Mouse (Mus musculus) liver, adult 2 months (tissue): ENCODE data around the gene Cyp2a4. TPM values are rescaled to one million over a fixed set of nuclear protein-coding genes. Genes with fewer than 3 reads are reported as not detected.
A peak's percentile ranks its signal among the peaks of the same experiment; 100 is the strongest.
"Not testable (repeated sequence)": the region's sequence is repeated elsewhere in the genome, so short reads cannot be mapped to it uniquely, and the experiment has no call there.

ENCODE experiments used
- DNase-seq: peaks from one replicate; pipeline ENCODE4 v3.0.0-alpha.2; 2011; ENCODE audit warnings: low read depth, low spot score; ENCODE audit errors: extremely low read depth
- H3K27ac ChIP-seq: fragments of 200-500 bp; replicated peaks from 2 replicates; pipeline ENCODE4 v1.5.1; 2012; ENCODE audit warnings: low read depth, mild to moderate bottlenecking, control low read depth, inconsistent platforms, low read length; ENCODE audit not compliant: insufficient read depth
- H3K27me3 ChIP-seq: fragments of 200-500 bp; 2 replicates; pipeline ENCODE4 v1.6.1; 2012; ENCODE audit warnings: mild to moderate bottlenecking, moderate library complexity, low read length, inconsistent platforms; ENCODE audit not compliant: control insufficient read depth, insufficient read depth
- H3K36me3 ChIP-seq: fragments of 200-500 bp; 2 replicates; pipeline ENCODE4 v1.6.1; 2012; ENCODE audit warnings: low read length, inconsistent platforms; ENCODE audit not compliant: control insufficient read depth, insufficient read depth
- H3K4me1 ChIP-seq: fragments of 200-500 bp; 2 replicates; pipeline ENCODE4 v1.6.1; 2011; ENCODE audit warnings: low read length; ENCODE audit not compliant: control insufficient read depth, insufficient read depth
- H3K4me3 ChIP-seq: fragments of 200-500 bp; 2 replicates; pipeline ENCODE4 v1.5.1; 2011; ENCODE audit warnings: low read depth, mild to moderate bottlenecking, control low read depth, low read length, moderate library complexity; ENCODE audit not compliant: insufficient read depth
- H3K79me2 ChIP-seq: fragments of 200-500 bp; 2 replicates; pipeline ENCODE4 v1.6.1; 2012; ENCODE audit warnings: inconsistent platforms, mild to moderate bottlenecking, low read length, moderate library complexity; ENCODE audit not compliant: control insufficient read depth, insufficient read depth
- H3K9ac ChIP-seq: fragments of 200-500 bp; 2 replicates; pipeline ENCODE4 v1.6.1; 2012; ENCODE audit warnings: low read depth, mild to moderate bottlenecking, control low read depth, inconsistent platforms, low read length
- CTCF ChIP-seq: fragments of 200-500 bp; IDR thresholded peaks from 2 replicates; pipeline ENCODE4 v1.5.1; 2011; ENCODE audit warnings: low read depth, low read length, control low read depth
- WGBS: fragments of 180-500 bp; shearing (Covaris S2); methylation state at CpG from one replicate; pipeline ENCODE4 v1.1.7; 2018; 5-methylcytosine and 5-hydroxymethylcytosine counted together
- polyA plus RNA-seq: library from polyadenylated mRNA; depleted of rRNA; stranded (reverse); fragments of >200 nt; gene quantifications from 2 replicates; pipeline ENCODE4 v1.2.3, GENCODE M21; 2012; rRNA removed
- total RNA-seq: library from RNA; depleted of rRNA; stranded (reverse); fragments of >200 nt; gene quantifications from 2 replicates; pipeline ENCODE4 v1.2.3, GENCODE M21; 2014; rRNA removed

Gene Cyp2a4
- total RNA-seq: 856 and 925 TPM in 2 replicates
- 409 and 441 TPM in 2 replicates for polyA plus RNA-seq

DNA sequence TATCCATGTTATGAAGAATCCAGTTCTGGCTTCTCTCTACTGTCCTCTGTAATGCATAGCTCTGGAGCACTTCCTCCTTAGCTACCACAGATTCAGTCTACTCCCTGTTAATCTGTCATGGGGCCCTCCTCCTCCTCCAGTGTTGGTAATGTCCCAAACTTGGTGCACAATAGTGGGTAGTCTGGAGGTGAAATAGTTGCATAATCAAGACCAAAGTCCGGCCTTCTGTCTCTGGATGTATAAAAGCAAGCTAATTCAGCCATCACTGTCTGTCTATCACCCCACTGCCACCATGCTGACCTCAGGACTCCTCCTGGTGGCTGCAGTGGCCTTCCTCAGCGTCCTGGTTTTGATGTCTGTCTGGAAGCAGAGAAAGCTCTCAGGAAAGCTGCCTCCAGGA is at the start of gene Cyp2a4:
Gene Cyp2a4, plus strand, starts transcription at position 244 of the 400 bp plus-strand sequence.
- not testable (repeated sequence) for H3K36me3 ChIP-seq, H3K4me1 ChIP-seq, H3K9ac ChIP-seq, H3K27me3 ChIP-seq, H3K4me3 ChIP-seq, H3K27ac ChIP-seq, H3K79me2 ChIP-seq
- peak; percentile 40 for DNase-seq
- WGBS: 47% methylated on average over 2 of the region's 2 CpGs

DNA sequence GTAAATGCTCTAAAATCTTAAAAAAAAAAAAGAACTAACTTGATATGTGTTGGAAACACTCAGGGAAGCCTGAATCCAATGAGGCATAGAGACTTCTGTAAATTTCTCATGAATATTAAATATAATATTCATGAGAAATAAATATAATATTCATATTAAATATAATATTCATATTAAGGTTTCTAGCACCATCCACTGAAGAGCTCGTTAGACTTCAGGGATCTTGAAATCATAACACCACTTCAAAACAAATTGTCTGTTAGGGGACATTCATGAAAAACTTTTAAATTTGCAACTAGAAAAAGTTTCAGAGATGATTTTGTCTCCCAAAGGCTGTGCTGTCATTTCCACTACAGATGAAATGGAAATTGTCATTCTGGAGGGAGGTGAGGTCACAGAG is 46.9 kb upstream of the Cyp2a4 start, which contains the start of gene Vmn1r184:
Gene Vmn1r184, plus strand, starts transcription at position 301 of the 400 bp plus-strand sequence.
- 73% methylated on average over 1 of the region's 1 CpGs for WGBS
- H3K4me3 ChIP-seq, H3K27ac ChIP-seq, H3K36me3 ChIP-seq, DNase-seq, H3K4me1 ChIP-seq, H3K9ac ChIP-seq, H3K79me2 ChIP-seq, H3K27me3 ChIP-seq: not testable (repeated sequence)

DNA sequence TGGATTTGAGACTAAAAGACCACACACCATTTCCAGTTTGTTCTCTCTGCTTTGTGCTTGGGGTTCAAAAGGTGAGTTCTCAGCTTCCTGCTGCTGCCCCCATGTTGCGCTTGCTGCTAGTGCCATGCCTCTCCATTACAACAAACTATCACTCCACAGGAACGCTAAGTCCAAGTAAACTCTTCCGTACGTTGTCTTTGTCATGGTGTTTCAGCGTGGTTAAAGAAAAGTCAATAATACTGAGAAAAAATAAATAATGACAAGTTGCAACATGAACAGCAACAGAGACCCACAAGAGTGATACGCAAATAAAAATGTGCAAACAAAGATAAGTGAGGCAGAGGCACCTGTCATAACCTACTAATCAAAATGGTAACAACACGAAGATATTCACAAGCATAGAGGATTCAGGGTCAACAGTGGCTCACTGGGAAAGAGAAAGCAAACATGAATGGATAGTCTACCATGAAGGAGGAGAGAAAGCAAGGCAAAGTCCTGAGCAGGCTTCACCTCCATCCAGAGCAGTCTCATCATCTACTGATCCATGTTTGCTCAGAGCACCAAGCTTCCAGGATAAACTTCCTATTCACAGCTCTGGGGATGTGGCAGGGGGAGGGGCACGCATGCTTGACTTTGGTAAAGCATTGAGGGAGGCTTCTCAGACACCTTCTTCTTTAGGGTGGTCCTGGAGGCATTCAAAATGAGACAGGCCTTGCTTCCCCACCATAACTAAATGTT is 3.4 kb upstream of the Cyp2a4 start:
- H3K4me3 ChIP-seq, H3K27me3 ChIP-seq, H3K4me1 ChIP-seq, H3K27ac ChIP-seq, H3K36me3 ChIP-seq, H3K79me2 ChIP-seq, H3K9ac ChIP-seq: not testable (repeated sequence)
- DNase-seq: peak; percentile 87
- 19% methylated on average over 8 of the region's 8 CpGs for WGBS

DNA sequence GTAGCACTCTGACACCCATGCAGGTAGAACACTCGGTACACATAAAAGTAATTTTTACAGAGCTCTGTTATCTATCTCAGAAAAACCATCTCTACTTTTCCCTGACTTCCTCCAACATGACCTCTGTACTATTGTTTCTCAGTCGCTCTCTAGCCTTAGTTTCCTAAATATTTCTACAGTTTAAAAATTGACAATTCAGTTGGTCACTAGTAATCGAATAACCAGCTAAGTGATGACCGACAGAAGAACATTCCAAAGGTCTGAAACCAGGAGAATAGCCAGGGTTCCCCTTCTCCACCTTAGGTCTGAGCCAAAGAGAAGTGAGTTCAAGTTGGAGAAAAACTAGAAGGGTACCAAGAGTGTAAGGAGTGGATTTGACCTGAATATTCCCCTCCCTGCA is 4.8 kb downstream of the Cyp2a4 start:
- H3K27ac ChIP-seq, H3K79me2 ChIP-seq, H3K9ac ChIP-seq, H3K27me3 ChIP-seq, H3K4me3 ChIP-seq, H3K36me3 ChIP-seq, H3K4me1 ChIP-seq: not testable (repeated sequence)
- 29% methylated on average over 4 of the region's 4 CpGs for WGBS
- DNase-seq: peak; percentile 54

DNA sequence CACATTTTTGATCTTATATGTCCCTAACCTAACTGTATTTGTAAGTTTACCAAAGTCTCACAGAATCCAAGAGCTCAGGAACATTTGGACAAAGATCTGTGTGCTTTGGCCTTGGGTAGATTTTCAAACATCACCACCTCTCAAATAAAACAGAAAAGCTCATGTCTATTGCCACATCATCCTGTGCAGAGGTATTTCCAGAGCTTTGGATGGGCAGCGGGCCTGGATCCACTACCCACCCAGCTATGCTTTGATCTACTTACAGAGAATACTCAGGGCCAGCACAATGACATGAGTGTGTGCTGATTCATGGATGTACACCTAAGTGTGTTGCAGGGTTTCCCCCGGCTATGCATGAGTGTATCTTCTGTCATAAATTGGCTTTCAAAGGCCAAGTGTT is 8.2 kb downstream of the Cyp2a4 start:
- H3K4me3 ChIP-seq, H3K27ac ChIP-seq, H3K27me3 ChIP-seq, H3K79me2 ChIP-seq, H3K4me1 ChIP-seq, H3K9ac ChIP-seq, H3K36me3 ChIP-seq: not testable (repeated sequence)
- WGBS: 19% methylated on average over 2 of the region's 2 CpGs
- DNase-seq: peak; percentile 84

DNA sequence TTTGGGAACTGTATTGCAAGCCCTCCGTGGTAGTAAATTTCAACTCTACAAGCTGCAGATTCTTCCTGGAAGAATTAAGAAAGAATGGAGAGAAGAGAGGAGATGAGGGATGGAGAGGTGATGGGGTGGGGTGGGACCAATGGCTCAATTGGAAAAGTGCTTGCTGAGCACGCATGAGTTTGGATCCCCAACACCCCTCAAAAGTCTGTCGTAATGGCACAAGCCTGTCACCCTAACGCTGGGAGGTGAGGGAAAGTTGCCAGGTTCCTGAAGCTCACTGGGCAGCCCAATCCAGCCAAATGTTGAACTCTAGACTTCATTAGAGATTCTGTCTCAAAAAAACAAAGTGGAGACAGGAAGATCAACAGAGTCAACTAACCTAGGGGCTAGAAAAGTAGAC is 8.8 kb downstream of the Cyp2a4 start:
- 21% methylated on average over 4 of the region's 4 CpGs for WGBS
- H3K4me3 ChIP-seq, H3K79me2 ChIP-seq, H3K4me1 ChIP-seq, H3K36me3 ChIP-seq, H3K9ac ChIP-seq, H3K27ac ChIP-seq, H3K27me3 ChIP-seq: not testable (repeated sequence)
- peak; percentile 78 for DNase-seq

DNA sequence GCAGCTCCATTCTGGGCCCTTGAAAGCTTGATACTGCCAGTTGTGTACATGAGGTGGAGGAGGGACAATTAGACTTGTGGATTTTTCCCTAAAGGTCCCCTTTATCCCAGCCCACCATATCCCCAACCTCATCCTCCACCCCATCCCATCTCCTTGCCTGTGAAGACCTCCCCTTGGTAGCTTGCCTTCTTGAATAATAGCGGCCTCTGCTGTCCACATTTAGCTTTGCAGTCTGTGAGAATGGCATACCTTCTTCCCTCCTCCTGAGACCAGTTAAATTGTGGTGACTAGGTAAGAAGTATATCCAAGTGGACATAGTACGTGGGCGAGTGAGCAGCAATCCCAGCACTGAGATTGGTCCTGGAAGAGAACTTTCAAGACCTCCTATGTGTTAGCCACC is 13.4 kb downstream of the Cyp2a4 start:
- H3K9ac ChIP-seq, H3K27ac ChIP-seq, H3K4me1 ChIP-seq, H3K4me3 ChIP-seq, H3K27me3 ChIP-seq, H3K36me3 ChIP-seq, H3K79me2 ChIP-seq: not testable (repeated sequence)
- WGBS: 57% methylated on average over 3 of the region's 3 CpGs
- TF ChIP-seq CTCF: peak; percentile 28; the same call in 1 of the 2 replicates
- peak; percentile 43 for DNase-seq

DNA sequence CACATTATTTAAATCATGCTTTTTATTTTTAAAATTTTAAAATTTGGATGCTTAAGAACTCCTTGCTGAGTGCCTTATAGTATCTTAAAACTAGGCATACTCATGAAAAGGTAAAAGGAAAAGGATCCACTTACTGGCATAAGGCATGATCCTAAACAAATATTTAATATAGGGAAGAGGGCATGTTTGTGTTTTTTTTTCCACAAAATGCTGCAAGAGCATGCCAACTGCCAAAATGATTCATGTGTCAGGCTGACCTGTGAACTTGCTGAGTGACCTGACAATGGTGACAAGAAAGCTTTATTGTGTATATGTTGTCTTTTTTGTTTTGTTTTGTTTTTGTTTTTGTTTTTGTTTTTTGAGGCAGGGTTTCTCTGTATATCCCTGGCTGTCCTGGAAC is 43.2 kb downstream of the Cyp2a4 start:
- H3K9ac ChIP-seq, H3K27me3 ChIP-seq, H3K79me2 ChIP-seq, H3K4me3 ChIP-seq, H3K27ac ChIP-seq, H3K36me3 ChIP-seq, H3K4me1 ChIP-seq: not testable (repeated sequence)
- peak; percentile 90 for DNase-seq

DNA sequence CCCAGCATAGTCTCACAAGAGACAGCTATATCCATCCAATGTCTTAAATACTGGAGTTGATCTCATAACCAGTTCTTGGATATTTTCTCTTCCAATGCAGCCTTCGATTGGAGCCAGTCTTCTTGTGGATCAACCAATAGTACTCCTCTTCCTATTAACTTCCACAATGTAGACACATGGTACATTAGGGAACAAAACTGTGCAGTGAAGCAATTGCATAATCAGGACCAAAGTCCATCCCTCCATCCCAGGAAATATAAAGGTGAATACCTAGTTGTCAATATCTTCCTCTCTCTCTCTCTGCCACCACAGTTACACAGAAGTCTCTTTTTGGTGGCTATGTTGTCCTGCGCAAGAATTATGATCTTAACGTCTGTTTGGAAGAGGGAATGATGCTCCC is 45.3 kb downstream of the Cyp2a4 start:
- not testable (repeated sequence) for H3K27ac ChIP-seq, H3K9ac ChIP-seq, H3K27me3 ChIP-seq, H3K79me2 ChIP-seq, H3K36me3 ChIP-seq, H3K4me3 ChIP-seq, H3K4me1 ChIP-seq
- WGBS: 43% methylated on average over 3 of the region's 3 CpGs
- peak; percentile 47 for DNase-seq
